Mouse (Mus musculus) spleen, adult 2 months (tissue): ENCODE measurements around the gene Ttc9b.

Experiments
- CTCF ChIP-seq: fragments of 200-500 bp; IDR thresholded peaks from 2 replicates; pipeline ENCODE4 v1.5.1; 2011; ENCODE audit warnings: mild to moderate bottlenecking, inconsistent platforms; ENCODE audit not compliant: insufficient read depth, insufficient read length, insufficient replicate concordance; ENCODE audit errors: extremely low read depth
- POLR2A ChIP-seq: fragments of 200-500 bp; IDR thresholded peaks from 2 replicates; pipeline ENCODE4 v1.6.1; 2011; ENCODE audit warnings: low read depth, low read length, inconsistent platforms

DNA sequence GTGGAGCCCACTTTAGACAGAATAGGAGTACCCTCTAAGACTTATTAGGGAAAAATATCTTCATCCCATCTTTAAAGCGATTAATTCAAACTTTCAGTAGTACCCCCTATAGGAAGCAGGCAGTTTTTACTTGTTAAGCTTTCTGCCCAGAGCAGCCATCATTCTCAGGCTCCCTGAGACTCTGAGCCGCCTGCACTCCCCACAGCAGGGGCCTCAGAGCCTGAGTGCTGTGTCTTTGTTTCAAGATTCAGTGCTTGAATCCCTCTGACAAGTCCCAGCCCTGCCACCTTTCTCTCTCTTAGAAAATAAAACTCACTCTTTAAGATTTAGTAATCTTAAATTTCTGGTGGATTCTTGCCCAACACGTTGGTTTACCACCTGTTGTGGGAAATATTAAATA, 43.0 kb downstream of the Ttc9b start:
- TF ChIP-seq CTCF (no peak), POLR2A (no peak)
